Mouse (Mus musculus): ENCODE measurements around the gene Atp8a2.

DNA sequence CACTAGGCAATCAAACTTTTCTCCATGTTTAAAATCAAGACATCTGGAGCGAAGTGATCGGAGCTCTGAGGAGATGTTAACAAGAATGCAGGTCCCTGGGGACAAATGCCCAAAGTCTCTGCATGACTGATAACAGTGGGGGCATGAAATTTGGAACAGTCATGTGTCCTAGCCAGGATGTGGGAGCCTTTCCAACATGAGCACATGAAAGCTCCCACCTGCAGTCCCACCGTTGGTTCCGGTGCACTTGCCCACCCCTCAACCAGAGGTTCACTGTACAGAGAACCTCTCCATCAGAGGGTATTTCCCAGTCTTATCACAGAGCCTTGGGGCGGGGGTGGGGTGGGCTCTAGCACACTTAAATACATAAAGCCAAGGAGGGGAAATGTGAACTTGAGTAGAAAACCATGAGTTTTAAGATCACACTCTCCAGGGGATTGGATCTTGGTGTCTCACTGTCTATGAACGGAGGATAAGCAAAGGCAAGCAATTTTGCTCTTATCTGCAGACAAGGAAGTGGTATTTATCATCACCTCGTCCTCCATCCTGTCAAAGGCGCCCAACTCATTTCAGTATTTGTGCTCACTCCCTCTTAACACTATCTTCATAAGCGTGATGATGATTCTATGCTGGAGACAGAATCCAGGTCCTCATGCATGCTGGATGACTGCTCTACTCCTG lies 65.6 kb downstream of the Atp8a2 start:
- TF ChIP-seq CTCF (conservative IDR thresholded peaks at IDR 0.05; ENCODE audit: insufficient read depth, insufficient read length, low read depth, low read length) (no peak), POLR2A (IDR thresholded peaks at IDR 0.05; ENCODE audit: low read depth, low read length) (no peak)

Measured in kidney, adult 2 months (tissue).